Mouse (Mus musculus) megakaryocyte, embryonic 14.5 days (primary cell): ENCODE results near the gene Ikzf3.

ENCODE experiments used
- FLI1 ChIP-seq: IDR thresholded peaks from 2 replicates; pipeline ENCODE4 v1.6.1; 2012; ENCODE audit warnings: low read length, inconsistent platforms, mixed read lengths
- GATA1 ChIP-seq: IDR thresholded peaks from 3 replicates; pipeline ENCODE4 v1.6.1; 2012; ENCODE audit warnings: mixed read lengths, low read length, inconsistent platforms, borderline replicate concordance

DNA sequence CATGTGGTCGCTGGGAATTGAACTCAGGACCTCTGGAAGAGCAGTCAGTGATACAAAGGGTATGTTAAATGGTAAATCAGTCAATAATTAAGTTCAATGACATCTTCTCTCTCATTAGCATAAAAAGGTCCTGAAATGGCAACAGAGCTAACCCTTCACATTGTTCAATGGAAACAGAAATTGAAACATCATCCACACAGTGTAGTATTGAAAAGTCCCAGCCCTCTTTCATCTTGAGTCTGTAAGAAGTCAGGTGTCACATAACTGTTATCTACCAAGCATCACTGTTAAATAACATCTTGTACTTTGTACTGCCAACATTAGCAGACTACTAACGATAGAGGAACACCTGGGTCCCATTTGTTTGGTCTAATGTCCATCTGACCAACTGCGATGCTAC lies 17.2 kb upstream of the Ikzf3 start:
- TF ChIP-seq GATA1 (no peak), FLI1 (no peak)
